Mouse (Mus musculus): ENCODE data around the gene Tmem238. TPM values are rescaled to one million over a fixed set of nuclear protein-coding genes. Genes with fewer than 3 reads are reported as not detected.

Tmem238 gene
- polyA plus RNA-seq, 1 experiment from 2014 or later: 23.6 TPM

DNA sequence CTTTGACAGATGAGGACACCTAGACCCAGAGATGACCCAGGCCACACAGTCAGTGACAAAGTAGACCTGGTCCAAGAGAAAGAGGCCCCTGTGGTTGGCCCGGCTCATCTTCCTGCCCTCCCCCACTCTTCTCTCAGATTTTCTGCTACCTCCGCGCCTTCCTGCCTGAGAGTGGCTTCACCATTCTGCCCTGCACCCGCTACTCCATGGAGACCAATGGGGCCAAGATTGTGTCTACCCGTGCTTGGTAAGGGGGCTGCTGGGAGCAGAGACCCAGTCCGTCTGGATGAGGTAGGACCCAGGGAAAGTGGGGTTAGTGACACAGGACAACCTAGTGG lies 47.0 kb downstream of the Tmem238 start:
- peak overlapping the region; percentile 96 for H3K4me2 ChIP-seq (ENCODE audit: low read depth, low read length)
- H3K27me3 ChIP-seq (ENCODE audit: insufficient read depth, low read length): no peaks in the 10 kb centered on the region
- peak overlapping the region; percentile 96 for H3K4me3 ChIP-seq (ENCODE audit: low read depth, low read length)
- TF ChIP-seq EP300 (IDR thresholded peaks at IDR 0.05; ENCODE audit: low read depth) (no peak), CTCF (IDR thresholded peaks at IDR 0.05; ENCODE audit: low read depth) (no peak)
- ATAC-seq (no peak), DNase-seq (no peak)
- no peaks in the 10 kb centered on the region for H3K9me3 ChIP-seq (ENCODE audit: low read length)
- peaks cover 46% of the 10 kb centered on the region for H3K36me3 ChIP-seq (replicated peaks; ENCODE audit: insufficient read depth, low read length)
- H3K4me1 ChIP-seq (ENCODE audit: insufficient read depth): peaks cover 62% of the 10 kb centered on the region
- H3K27ac ChIP-seq (ENCODE audit: low read depth): peak overlapping the region; percentile 94
- WGBS (ENCODE audit: insufficient replicate concordance): 79% methylated on average over 6 of the region's 6 CpGs
- peak overlapping the region; percentile 89 for H3K9ac ChIP-seq (replicated peaks)

DNA sequence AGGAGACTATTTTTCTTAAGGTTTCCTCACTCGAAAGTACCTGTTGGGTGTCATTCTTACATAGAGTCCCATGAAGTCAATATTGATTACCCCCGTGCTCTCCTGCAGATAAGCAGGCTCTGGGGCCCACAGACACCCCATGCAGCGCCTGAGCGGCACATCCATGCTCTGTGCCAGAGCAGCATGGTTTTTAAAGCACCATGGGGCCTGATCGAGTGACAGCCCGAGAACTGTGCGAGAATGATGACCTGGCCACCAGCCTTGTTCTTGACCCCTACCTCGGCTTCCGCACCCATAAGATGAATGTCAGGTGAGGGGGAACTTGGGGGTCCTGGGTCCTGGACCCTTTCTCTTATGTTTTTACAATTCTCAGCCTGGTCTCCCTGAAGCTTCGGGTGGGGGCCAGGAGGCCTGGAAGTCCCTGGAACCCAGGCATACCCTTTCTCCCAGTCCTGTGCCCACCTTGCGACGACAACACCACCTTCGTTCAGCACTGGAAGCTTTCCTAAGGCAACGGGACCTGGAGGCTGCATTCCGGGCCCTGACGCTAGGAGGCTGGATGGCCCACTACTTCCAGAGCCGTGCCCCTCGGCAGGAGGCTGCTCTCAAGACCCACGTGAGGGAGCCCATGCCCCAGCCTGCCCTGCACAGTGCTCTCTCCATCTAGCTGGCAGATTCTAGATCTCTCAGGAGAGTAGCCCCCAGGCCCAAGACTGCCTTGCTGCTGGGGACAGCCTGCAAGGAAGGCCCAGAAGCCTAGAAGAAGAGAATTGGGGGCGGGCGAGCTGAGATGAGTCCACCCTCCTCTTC lies 47.6 kb downstream of the Tmem238 start:
- peaks cover 42% of the 10 kb centered on the region for H3K36me3 ChIP-seq (replicated peaks; ENCODE audit: insufficient read depth, low read length)
- H3K9me3 ChIP-seq (ENCODE audit: low read length): no peaks in the 10 kb centered on the region
- peak overlapping the region; percentile 96 for H3K4me2 ChIP-seq (ENCODE audit: low read depth, low read length)
- H3K27me3 ChIP-seq (ENCODE audit: insufficient read depth, low read length): no peaks in the 10 kb centered on the region
- ATAC-seq (no peak), DNase-seq (peak; percentile 40)
- peak overlapping the region; percentile 94 for H3K27ac ChIP-seq (ENCODE audit: low read depth)
- peak overlapping the region; percentile 89 for H3K9ac ChIP-seq (replicated peaks)
- TF ChIP-seq CTCF (IDR thresholded peaks at IDR 0.05; ENCODE audit: low read depth) (no peak), EP300 (IDR thresholded peaks at IDR 0.05; ENCODE audit: low read depth) (no peak)
- H3K4me3 ChIP-seq (ENCODE audit: low read depth, low read length): peak overlapping the region; percentile 96
- WGBS (ENCODE audit: insufficient replicate concordance): 69% methylated on average over 21 of the region's 21 CpGs
- H3K4me1 ChIP-seq (ENCODE audit: insufficient read depth): peaks cover 57% of the 10 kb centered on the region

- Histone ChIP-seq H3K27ac (ENCODE audit: low read depth) (peak overlapping the region; percentile 94), H3K4me2 (ENCODE audit: low read depth, low read length) (peak overlapping the region; percentile 96), H3K36me3 (replicated peaks; ENCODE audit: insufficient read depth, low read length) (peaks cover 35% of the 10 kb centered on the region), H3K9ac (replicated peaks) (peak overlapping the region; percentile 89), H3K4me1 (ENCODE audit: insufficient read depth) (peaks cover 50% of the 10 kb centered on the region), H3K4me3 (ENCODE audit: low read depth, low read length) (peak overlapping the region; percentile 96), H3K27me3 (ENCODE audit: insufficient read depth, low read length) (no peaks in the 10 kb centered on the region), H3K9me3 (ENCODE audit: low read length) (no peaks in the 10 kb centered on the region)
- ATAC-seq (no peak), DNase-seq (peak; percentile 79)
- TF ChIP-seq CTCF (IDR thresholded peaks at IDR 0.05; ENCODE audit: low read depth): no peak
- no peak for TF ChIP-seq EP300 (IDR thresholded peaks at IDR 0.05; ENCODE audit: low read depth)
- WGBS (ENCODE audit: insufficient replicate concordance): 7% methylated on average over 4 of the region's 4 CpGs
These were observed 48.3 kb downstream of the Tmem238 start for GRCm38 (mm10) chr7:4741151-4741550.

DNA sequence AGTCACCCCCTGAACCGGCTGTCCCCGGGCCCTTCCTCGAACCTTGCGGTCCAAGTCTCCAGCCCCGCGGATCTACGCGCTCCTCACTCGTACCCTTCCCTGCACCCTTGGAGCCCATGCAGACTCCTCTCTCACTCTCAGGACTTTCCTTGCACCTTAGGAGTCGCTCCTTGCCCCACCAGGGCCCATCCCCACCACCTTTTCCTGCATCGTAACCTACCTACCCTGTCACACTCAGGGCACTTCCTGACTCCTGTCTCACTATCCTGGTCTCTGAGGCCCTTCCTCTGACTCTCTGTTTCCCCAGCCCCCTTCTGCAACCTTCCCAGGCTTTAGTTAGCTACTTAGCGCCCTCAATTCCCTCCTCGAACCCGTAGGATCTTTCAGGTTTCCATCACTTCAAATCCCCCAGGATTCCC lies 49.1 kb downstream of the Tmem238 start:
- Histone ChIP-seq H3K4me3 (ENCODE audit: low read depth, low read length) (peak overlapping the region; percentile 96), H3K36me3 (replicated peaks; ENCODE audit: insufficient read depth, low read length) (peaks cover 27% of the 10 kb centered on the region), H3K27ac (ENCODE audit: low read depth) (peak overlapping the region; percentile 94), H3K9me3 (ENCODE audit: low read length) (no peaks in the 10 kb centered on the region), H3K4me1 (ENCODE audit: insufficient read depth) (peaks cover 45% of the 10 kb centered on the region), H3K27me3 (ENCODE audit: insufficient read depth, low read length) (no peaks in the 10 kb centered on the region), H3K9ac (replicated peaks) (peak overlapping the region; percentile 89), H3K4me2 (ENCODE audit: low read depth, low read length) (peak overlapping the region; percentile 96)
- TF ChIP-seq EP300 (IDR thresholded peaks at IDR 0.05; ENCODE audit: low read depth): no peak
- no peak for TF ChIP-seq CTCF (IDR thresholded peaks at IDR 0.05; ENCODE audit: low read depth)
- WGBS (ENCODE audit: insufficient replicate concordance): 0% methylated on average over 9 of the region's 14 CpGs
- ATAC-seq: peak; percentile 1
- DNase-seq: no peak

GRCm38 (mm10) chr7:4739544-4740275 lies 49.7 kb downstream of the Tmem238 start, which contains the start of gene Kmt5c:
Gene Kmt5c, plus strand, starts transcription at chr7:4740115.
- peak; percentile 94 for DNase-seq
- TF ChIP-seq EP300 (IDR thresholded peaks at IDR 0.05; ENCODE audit: low read depth) (peak; percentile 85), CTCF (IDR thresholded peaks at IDR 0.05; ENCODE audit: low read depth) (peak; percentile 48)
- H3K4me3 ChIP-seq (ENCODE audit: low read depth, low read length): peak within 1 kb of the TSS; percentile 96
- peaks cover 23% of the 10 kb centered on the region for H3K36me3 ChIP-seq (replicated peaks; ENCODE audit: insufficient read depth, low read length)
- under 1% methylated on average over 41 of the region's 44 CpGs for WGBS (ENCODE audit: insufficient replicate concordance)
- peaks cover 42% of the 10 kb centered on the region for H3K4me1 ChIP-seq (ENCODE audit: insufficient read depth)
- ATAC-seq: peak; percentile 90
- H3K9me3 ChIP-seq (ENCODE audit: low read length): no peaks in the 10 kb centered on the region
- H3K27me3 ChIP-seq (ENCODE audit: insufficient read depth, low read length): no peaks in the 10 kb centered on the region
- H3K4me2 ChIP-seq (ENCODE audit: low read depth, low read length): peak within 1 kb of the TSS; percentile 96
- peak within 1 kb of the TSS; percentile 89 for H3K9ac ChIP-seq (replicated peaks)
- H3K27ac ChIP-seq (ENCODE audit: low read depth): peak within 1 kb of the TSS; percentile 94

DNA sequence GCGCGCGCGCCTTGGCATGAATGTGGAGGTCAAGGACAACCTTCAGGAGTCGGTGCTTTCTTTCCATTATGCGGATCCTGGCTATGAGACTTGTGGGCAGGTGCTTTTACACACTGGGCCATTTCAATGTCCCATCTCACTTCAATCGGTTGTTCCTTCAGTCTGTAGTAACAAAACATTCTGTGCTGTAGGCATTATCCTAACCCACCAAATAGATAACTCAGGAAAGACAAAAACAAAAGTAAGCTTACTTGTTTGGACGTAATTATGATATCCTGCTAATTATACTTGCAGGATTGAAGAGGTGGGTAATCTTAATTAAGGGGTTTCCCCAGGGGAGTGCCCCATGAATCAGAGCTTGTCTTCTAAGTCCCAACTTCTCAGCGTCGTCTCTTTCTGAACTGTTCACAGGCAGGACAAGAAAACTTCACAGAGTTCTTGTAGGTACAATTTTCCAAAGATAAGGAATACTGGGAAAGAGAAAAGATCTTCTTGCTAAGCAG lies 50.4 kb downstream of the Tmem238 start:
- H3K4me1 ChIP-seq (ENCODE audit: insufficient read depth): peaks cover 40% of the 10 kb centered on the region
- no peak for DNase-seq
- H3K9ac ChIP-seq (replicated peaks): no peak overlapping the region
- peak overlapping the region; percentile 72 for H3K27ac ChIP-seq (ENCODE audit: low read depth)
- H3K4me3 ChIP-seq (ENCODE audit: low read depth, low read length): peak overlapping the region; percentile 96
- peaks cover 17% of the 10 kb centered on the region for H3K36me3 ChIP-seq (replicated peaks; ENCODE audit: insufficient read depth, low read length)
- peak overlapping the region; percentile 96 for H3K4me2 ChIP-seq (ENCODE audit: low read depth, low read length)
- TF ChIP-seq CTCF (IDR thresholded peaks at IDR 0.05; ENCODE audit: low read depth) (no peak), EP300 (IDR thresholded peaks at IDR 0.05; ENCODE audit: low read depth) (no peak)
- WGBS (ENCODE audit: insufficient replicate concordance): 53% methylated on average over 10 of the region's 10 CpGs
- H3K27me3 ChIP-seq (ENCODE audit: insufficient read depth, low read length): no peaks in the 10 kb centered on the region
- H3K9me3 ChIP-seq (ENCODE audit: low read length): no peaks in the 10 kb centered on the region
- ATAC-seq: no peak

Other genes with a start within 250 kb of the Tmem238 start
- 0.09 TPM in 2 replicates for gene Syt5, start 242.1 kb downstream of the Tmem238 start, polyA plus RNA-seq (2015; fragmentation: Nextera tagmentation; extraction: Ambion mirVana)
- gene Ptprh, start 185.6 kb downstream of the Tmem238 start, polyA plus RNA-seq (2015; fragmentation: Nextera tagmentation; extraction: Ambion mirVana): not detected in 2 replicates
- gene Tmem86b, start 158.2 kb downstream of the Tmem238 start, polyA plus RNA-seq (2015; fragmentation: Nextera tagmentation; extraction: Ambion mirVana): 31.8 and 35.4 TPM in 2 replicates
- gene Ppp6r1, start 130.6 kb downstream of the Tmem238 start, polyA plus RNA-seq (2015; fragmentation: Nextera tagmentation; extraction: Ambion mirVana): 3.8 and 4.5 TPM in 2 replicates
- 27.6 and 33.1 TPM in 2 replicates for gene Hspbp1, start 104.6 kb downstream of the Tmem238 start, polyA plus RNA-seq (2015; fragmentation: Nextera tagmentation; extraction: Ambion mirVana)
- not detected in 2 replicates for gene Brsk1, start 99.1 kb downstream of the Tmem238 start, polyA plus RNA-seq (2015; fragmentation: Nextera tagmentation; extraction: Ambion mirVana)
- 0.29 and 0.34 TPM in 2 replicates for gene Tmem150b, start 64.4 kb downstream of the Tmem238 start, polyA plus RNA-seq (2015; fragmentation: Nextera tagmentation; extraction: Ambion mirVana)
- 25.9 and 33.6 TPM in 2 replicates for gene Kmt5c, start 49.5 kb downstream of the Tmem238 start, polyA plus RNA-seq (2015; fragmentation: Nextera tagmentation; extraction: Ambion mirVana)
- gene Cox6b2, start 36.6 kb downstream of the Tmem238 start, polyA plus RNA-seq (2015; fragmentation: Nextera tagmentation; extraction: Ambion mirVana): 63.8 and 68.7 TPM in 2 replicates
- not detected in 2 replicates for gene Fam71e2, start 18.4 kb downstream of the Tmem238 start, polyA plus RNA-seq (2015; fragmentation: Nextera tagmentation; extraction: Ambion mirVana)
- 0.07 TPM in 1 of 2 replicates, not detected in the other for gene Il11, start 6.8 kb downstream of the Tmem238 start, polyA plus RNA-seq (2015; fragmentation: Nextera tagmentation; extraction: Ambion mirVana)
- gene Tmem190, start 6.7 kb downstream of the Tmem238 start, polyA plus RNA-seq (2015; fragmentation: Nextera tagmentation; extraction: Ambion mirVana): 0.34 TPM in 1 of 2 replicates, not detected in the other
- gene Rpl28, start 3.2 kb upstream of the Tmem238 start, polyA plus RNA-seq (2015; fragmentation: Nextera tagmentation; extraction: Ambion mirVana): 280 and 288 TPM in 2 replicates
- 135 and 139 TPM in 2 replicates for gene Ube2s, start 22.9 kb upstream of the Tmem238 start, polyA plus RNA-seq (2015; fragmentation: Nextera tagmentation; extraction: Ambion mirVana)
- gene Shisa7, start 55.0 kb upstream of the Tmem238 start, polyA plus RNA-seq (2015; fragmentation: Nextera tagmentation; extraction: Ambion mirVana): not detected in 2 replicates
- 8.0 and 8.3 TPM in 2 replicates for gene Isoc2b, start 80.6 kb upstream of the Tmem238 start, polyA plus RNA-seq (2015; fragmentation: Nextera tagmentation; extraction: Ambion mirVana)
- gene Isoc2a, start 87.5 kb upstream of the Tmem238 start, polyA plus RNA-seq (2015; fragmentation: Nextera tagmentation; extraction: Ambion mirVana): 2.3 and 2.4 TPM in 2 replicates
- gene Gm36210, start 116.9 kb upstream of the Tmem238 start, polyA plus RNA-seq (2015; fragmentation: Nextera tagmentation; extraction: Ambion mirVana): not detected in 2 replicates
- 0.90 and 1.0 TPM in 2 replicates for gene Zfp628, start 125.6 kb upstream of the Tmem238 start, polyA plus RNA-seq (2015; fragmentation: Nextera tagmentation; extraction: Ambion mirVana)
- gene Nat14, start 132.4 kb upstream of the Tmem238 start, polyA plus RNA-seq (2015; fragmentation: Nextera tagmentation; extraction: Ambion mirVana): 0.09 and 0.20 TPM in 2 replicates
- gene Ssc5d, start 136.1 kb upstream of the Tmem238 start, polyA plus RNA-seq (2015; fragmentation: Nextera tagmentation; extraction: Ambion mirVana): 0.06 TPM in 2 replicates
- gene Sbk2, start 174.8 kb upstream of the Tmem238 start, polyA plus RNA-seq (2015; fragmentation: Nextera tagmentation; extraction: Ambion mirVana): 0.09 TPM in 1 of 2 replicates, not detected in the other
- gene Sbk3, start 181.5 kb upstream of the Tmem238 start, polyA plus RNA-seq (2015; fragmentation: Nextera tagmentation; extraction: Ambion mirVana): not detected in 2 replicates
- 3.2 and 4.0 TPM in 2 replicates for gene Zfp579, start 206.5 kb upstream of the Tmem238 start, polyA plus RNA-seq (2015; fragmentation: Nextera tagmentation; extraction: Ambion mirVana)
- gene Zfp524, start 224.8 kb upstream of the Tmem238 start, polyA plus RNA-seq (2015; fragmentation: Nextera tagmentation; extraction: Ambion mirVana): 9.1 and 10.4 TPM in 2 replicates
- 9.6 and 10.1 TPM in 2 replicates for gene Fiz1, start 225.0 kb upstream of the Tmem238 start, polyA plus RNA-seq (2015; fragmentation: Nextera tagmentation; extraction: Ambion mirVana)
- gene Gm44973, start 225.8 kb upstream of the Tmem238 start, polyA plus RNA-seq (2015; fragmentation: Nextera tagmentation; extraction: Ambion mirVana): 1.8 and 2.1 TPM in 2 replicates
- 1.2 and 1.3 TPM in 2 replicates for gene Zfp865, start 230.7 kb upstream of the Tmem238 start, polyA plus RNA-seq (2015; fragmentation: Nextera tagmentation; extraction: Ambion mirVana)
- gene Ccdc106, start 230.9 kb upstream of the Tmem238 start, polyA plus RNA-seq (2015; fragmentation: Nextera tagmentation; extraction: Ambion mirVana): 0.12 TPM in 1 of 2 replicates, not detected in the other
- gene 4632433K11Rik, start 244.5 kb upstream of the Tmem238 start, polyA plus RNA-seq (2015; fragmentation: Nextera tagmentation; extraction: Ambion mirVana): not detected in 2 replicates
- gene Zfp784, start 248.8 kb upstream of the Tmem238 start, polyA plus RNA-seq (2015; fragmentation: Nextera tagmentation; extraction: Ambion mirVana): 1.9 and 2.4 TPM in 2 replicates